9 mouse cellular contexts compared by ENCODE assay signal in the genomic region with DNA sequence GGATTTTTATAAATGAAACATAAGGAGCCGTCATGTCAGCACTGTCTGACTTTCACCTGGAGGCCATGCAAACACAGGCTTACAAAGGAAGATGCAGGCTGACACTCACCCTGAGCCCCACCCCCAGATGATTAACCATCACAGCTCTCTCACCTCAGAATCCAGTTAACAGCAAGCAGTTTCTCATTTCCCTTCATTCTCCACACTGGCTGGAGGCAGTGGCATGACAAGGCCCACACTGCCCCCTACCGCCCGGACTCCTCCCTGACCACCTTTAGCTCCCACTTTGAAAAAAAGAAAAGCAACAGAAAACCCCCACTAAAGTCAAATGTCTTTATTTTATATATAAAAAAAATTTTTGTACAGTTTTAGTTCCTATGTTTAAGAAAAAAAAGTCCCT. TPM values are rescaled to one million over a fixed set of nuclear protein-coding genes. Genes with fewer than 3 reads are reported as not detected.
DNase-seq lines count a peak whose midpoint lies in the region; ATAC-seq and TF ChIP-seq lines count a peak whose summit lies in the region.
"Had no signal": no experiment of that assay in that cellular context is flagged by ENCODE, and none has a peak within 500 bp of the region (broad histone marks: within the 10 kb centered on the region; RNA-seq: fewer than 3 reads in every experiment).

No protein-coding gene starts in this region.

- H3K9ac ChIP-seq in forebrain, embryonic 13.5 days = no peak overlapping the region
- no peak overlapping the region for H3K9ac ChIP-seq in liver, adult 2 months (ENCODE audit: low read depth, low read length)
- H3K9ac ChIP-seq: limb, embryonic 12.5 days had no signal

- peaks cover 7% of the 10 kb centered on the region for H3K4me1 ChIP-seq in forebrain, embryonic 13.5 days
- H3K4me1 ChIP-seq in kidney, adult 2 months (ENCODE audit: control insufficient read depth, insufficient read depth, low read length) = no peaks in the 10 kb centered on the region
- H3K4me1 ChIP-seq in liver, adult 2 months (ENCODE audit: control insufficient read depth, insufficient read depth, low read length) = no peaks in the 10 kb centered on the region
- H3K4me1 ChIP-seq: limb, embryonic 12.5 days had no signal

- H3K4me2 ChIP-seq in forebrain, embryonic 13.5 days = no peak overlapping the region
- H3K4me2 ChIP-seq: limb, embryonic 12.5 days had no signal

- H3K27ac ChIP-seq in forebrain, embryonic 13.5 days = peak overlapping the region; percentile 40; the same call in 1 of the 2 replicates
- no peak overlapping the region for H3K27ac ChIP-seq in kidney, adult 2 months (ENCODE audit: insufficient read depth, low read depth, low read length)
- H3K27ac ChIP-seq in liver, adult 2 months (replicated peaks; ENCODE audit: insufficient read depth, low read depth, low read length) = no peak overlapping the region
- H3K27ac ChIP-seq: limb, embryonic 12.5 days had no signal

- WGBS in forebrain, embryonic 13.5 days = 53% methylated on average over 3 of the region's 3 CpGs
- WGBS in kidney, adult 2 months = 55% methylated on average over 3 of the region's 3 CpGs
- WGBS in liver, adult 2 months = 65% methylated on average over 3 of the region's 3 CpGs

- peak; percentile 62 to 81 for DNase-seq in cerebellum, postnatal 14 days
- DNase-seq in R1 (ENCODE audit: low read depth, low spot score) = peak; percentile 72
- DNase-seq in kidney, adult 2 months = peak; percentile 28
- no peak for DNase-seq in liver, adult 2 months (ENCODE audit: extremely low read depth, low read depth, low spot score)
- peak; percentile 88 for DNase-seq in naive thymus-derived CD4-positive, alpha-beta T cell, adult 2 months (ENCODE audit: low read depth)
- peak; percentile 66 to 75 for DNase-seq in thymus, adult 18-20 months

- H3K36me3 ChIP-seq in forebrain, embryonic 13.5 days (ENCODE audit: poor library complexity, severe bottlenecking) = peaks cover 59% of the 10 kb centered on the region
- no peaks in the 10 kb centered on the region for H3K36me3 ChIP-seq in kidney, adult 2 months (ENCODE audit: control insufficient read depth, insufficient read depth, low read length)
- no peaks in the 10 kb centered on the region for H3K36me3 ChIP-seq in liver, adult 2 months (ENCODE audit: control insufficient read depth, insufficient read depth, low read length)

- peak; percentile 71 for TF ChIP-seq CTCF in kidney, adult 2 months (conservative IDR thresholded peaks at IDR 0.05; ENCODE audit: insufficient read depth, insufficient read length, low read depth, low read length)
- peak; percentile 80 for TF ChIP-seq CTCF in liver, adult 2 months (IDR thresholded peaks at IDR 0.05; ENCODE audit: low read depth, low read length)

- no peaks in the 10 kb centered on the region for H3K27me3 ChIP-seq in forebrain, embryonic 13.5 days
- H3K27me3 ChIP-seq in kidney, adult 2 months (replicated peaks; ENCODE audit: control insufficient read depth, insufficient read depth, low read length) = no peaks in the 10 kb centered on the region
- H3K27me3 ChIP-seq in liver, adult 2 months (ENCODE audit: control insufficient read depth, insufficient read depth, low read length) = no peaks in the 10 kb centered on the region
- H3K27me3 ChIP-seq: limb, embryonic 12.5 days had no signal

- no peak for ATAC-seq in cerebellum, adult (ENCODE audit: insufficient number of reproducible peaks, low FRiP score, low TSS enrichment)
- ATAC-seq in forebrain, embryonic 13.5 days = peak; percentile 64; the same call in 1 of the 2 replicates

- H3K9me3 ChIP-seq in forebrain, embryonic 13.5 days (replicated peaks) = no peaks in the 10 kb centered on the region
- H3K9me3 ChIP-seq: limb, embryonic 12.5 days had no signal

- H3K4me3 ChIP-seq in forebrain, embryonic 13.5 days = no peak overlapping the region
- H3K4me3 ChIP-seq in kidney, adult 2 months (ENCODE audit: insufficient read depth, low read depth, low read length) = no peak overlapping the region
- no peak overlapping the region for H3K4me3 ChIP-seq in liver, adult 2 months (ENCODE audit: insufficient read depth, low read depth, low read length)
- H3K4me3 ChIP-seq: limb, embryonic 12.5 days had no signal

- H3K79me2 ChIP-seq in liver, adult 2 months (ENCODE audit: control insufficient read depth, insufficient read depth, low read length) = no peaks in the 10 kb centered on the region

- TF ChIP-seq POLR2A in kidney, adult 2 months (IDR thresholded peaks at IDR 0.05; ENCODE audit: low read depth, low read length) = no peak
- no peak for TF ChIP-seq POLR2A in liver, adult 2 months (IDR thresholded peaks at IDR 0.05; ENCODE audit: extremely low read depth, insufficient read depth, low read length)

RNA-seq across cellular contexts. Expression of a gene that starts 27.6 kb away (rescaled TPM):
- 55.0 and 55.4 TPM in 2 replicates for polyA plus RNA-seq in forebrain, embryonic 13.5 days (2015; fragmentation: Nextera tagmentation; extraction: Ambion mirVana)
- 2.9 and 3.3 TPM in 2 replicates for polyA plus RNA-seq in kidney, adult 2 months (2012; rRNA removed)
- total RNA-seq in liver, adult 2 months (2014; rRNA removed) = 0.20 and 0.28 TPM in 2 replicates
- polyA plus RNA-seq in liver, adult 2 months (2012; rRNA removed) = 0.49 and 0.55 TPM in 2 replicates

RNA-seq across cellular contexts. Expression of a gene that starts 56.7 kb away (rescaled TPM):
- 7.3 and 7.8 TPM in 2 replicates for polyA plus RNA-seq in forebrain, embryonic 13.5 days (2015; fragmentation: Nextera tagmentation; extraction: Ambion mirVana)
- polyA plus RNA-seq in kidney, adult 2 months (2012; rRNA removed) = not detected in 2 replicates
- total RNA-seq in liver, adult 2 months (2014; rRNA removed) = not detected in 2 replicates
- not detected in 2 replicates for polyA plus RNA-seq in liver, adult 2 months (2012; rRNA removed)

Comparison
In these comparisons a context has a peak if more than half of its experiments do, and no peak if none do; other contexts are left out.
1. RNA of a gene that starts 27.6 kb away (polyA plus RNA-seq): 55.0 to 55.4 TPM in forebrain, embryonic 13.5 days; 2.9 to 3.3 TPM in kidney, adult 2 months and 0.49 to 0.55 TPM in liver, adult 2 months; every median in the first group is over 10 times any median in the second.